Mouse (Mus musculus) kidney, adult 2 months (tissue): ENCODE measurements around the gene Zfp398.
A peak's percentile ranks its signal among the peaks of the same experiment; 100 is the strongest.

Experiments used
- CTCF ChIP-seq: fragments of 200-500 bp; conservative IDR thresholded peaks from 2 replicates; pipeline ENCODE4 v1.5.1; 2011; ENCODE audit warnings: low read depth, mild to moderate bottlenecking, control low read depth, low read length, moderate library complexity, mixed read lengths; ENCODE audit not compliant: insufficient read depth, insufficient read length
- POLR2A ChIP-seq: fragments of 200-500 bp; IDR thresholded peaks from one replicate; pipeline ENCODE4 v1.6.1; 2011; ENCODE audit warnings: low read depth, low read length, control low read depth

- TF ChIP-seq POLR2A = peak; percentile 19
- peak; percentile 80 for TF ChIP-seq CTCF
Measured at GRCm38 (mm10) chr6:47835482-47835983, at the start of gene Zfp398.
